Mouse (Mus musculus) embryonic facial prominence, embryonic 13.5 days (tissue): ENCODE data around the gene Ptgr2. TPM values are rescaled to one million over a fixed set of nuclear protein-coding genes. Genes with fewer than 3 reads are reported as not detected.

ENCODE experiments used
- ATAC-seq: fragments of 200-750 bp; cut with Nextera tagmentation; 2 replicates; pipeline ENCODE4 v1.8.0; 2017; ENCODE audit warnings: low read depth; ENCODE audit not compliant: insufficient number of reproducible peaks, insufficient read depth, low FRiP score, low TSS enrichment
- H3K27ac ChIP-seq: fragments of 300-500 bp; sonication (generic); 2 replicates; pipeline ENCODE4 v1.5.1; 2015; ENCODE audit warnings: moderate library complexity, mild to moderate bottlenecking, inconsistent platforms
- H3K27me3 ChIP-seq: fragments of 300-500 bp; sonication (generic); 2 replicates; pipeline ENCODE4 v1.6.1; 2015; ENCODE audit warnings: mild to moderate bottlenecking, inconsistent platforms
- H3K36me3 ChIP-seq: fragments of 300-500 bp; sonication (generic); 2 replicates; pipeline ENCODE4 v1.6.1; 2015; ENCODE audit warnings: mild to moderate bottlenecking, inconsistent platforms
- H3K4me1 ChIP-seq: fragments of 300-500 bp; sonication (generic); 2 replicates; pipeline ENCODE4 v1.6.1; 2015; ENCODE audit warnings: inconsistent platforms
- H3K4me2 ChIP-seq: fragments of 300-500 bp; sonication (generic); 2 replicates; pipeline ENCODE4 v1.6.1; 2015; ENCODE audit warnings: moderate library complexity, mild to moderate bottlenecking, inconsistent platforms
- H3K4me3 ChIP-seq: fragments of 300-500 bp; sonication (generic); 2 replicates; pipeline ENCODE4 v1.5.1; 2015; ENCODE audit warnings: mild to moderate bottlenecking, inconsistent platforms
- H3K9ac ChIP-seq: fragments of 300-500 bp; sonication (generic); 2 replicates; pipeline ENCODE4 v1.6.1; 2015; ENCODE audit warnings: mild to moderate bottlenecking, inconsistent platforms
- H3K9me3 ChIP-seq: fragments of 300-500 bp; sonication (generic); 2 replicates; pipeline ENCODE4 v1.6.1; 2016; ENCODE audit warnings: inconsistent platforms
- WGBS: fragments of 180-500 bp; shearing (Covaris S2); methylation state at CpG from one replicate; pipeline ENCODE4 v1.1.7; 2015; ENCODE audit warnings: mixed read lengths; 5-methylcytosine and 5-hydroxymethylcytosine counted together
- polyA plus RNA-seq: library from polyadenylated mRNA; unstranded; fragments of >200 nt; fragmentation: Nextera tagmentation; extraction: Ambion mirVana; gene quantifications from 2 replicates; pipeline ENCODE4 v1.2.1, GENCODE M21; 2015

Gene Ptgr2
- polyA plus RNA-seq, 1 experiment from 2014 or later = 12.7 TPM

- Histone ChIP-seq H3K27me3 (no peaks in the 10 kb centered on the region), H3K4me2 (no peak overlapping the region), H3K36me3 (no peaks in the 10 kb centered on the region), H3K4me1 (no peaks in the 10 kb centered on the region), H3K9me3 (no peaks in the 10 kb centered on the region), H3K9ac (no peak overlapping the region), H3K27ac (no peak overlapping the region), H3K4me3 (no peak overlapping the region)
- no peak for ATAC-seq
- WGBS = 76% methylated on average over 5 of the region's 5 CpGs
Measured at GRCm38 (mm10) chr12:84273366-84273765, 11.7 kb upstream of the Ptgr2 start.

GRCm38 (mm10) chr12:84275288-84275687 is 9.7 kb upstream of the Ptgr2 start:
- no peaks in the 10 kb centered on the region for H3K36me3 ChIP-seq

GRCm38 (mm10) chr12:84276288-84276687 is 8.7 kb upstream of the Ptgr2 start:
- Histone ChIP-seq H3K27me3 (no peaks in the 10 kb centered on the region), H3K4me2 (no peak overlapping the region), H3K4me3 (no peak overlapping the region), H3K4me1 (no peaks in the 10 kb centered on the region), H3K9me3 (no peaks in the 10 kb centered on the region), H3K36me3 (no peaks in the 10 kb centered on the region), H3K9ac (no peak overlapping the region), H3K27ac (no peak overlapping the region)
- no peak for ATAC-seq
- WGBS = 82% methylated on average over 2 of the region's 2 CpGs

More at GRCm38 (mm10) chr12:84275288-84275687, 9.7 kb upstream of the Ptgr2 start:
- 94% methylated on average over 9 of the region's 9 CpGs for WGBS
- Histone ChIP-seq H3K9ac (no peak overlapping the region), H3K4me3 (no peak overlapping the region), H3K27me3 (no peaks in the 10 kb centered on the region), H3K9me3 (no peaks in the 10 kb centered on the region), H3K4me2 (no peak overlapping the region), H3K27ac (no peak overlapping the region), H3K4me1 (no peaks in the 10 kb centered on the region)
- ATAC-seq = no peak

GRCm38 (mm10) chr12:84276799-84277198 is 8.2 kb upstream of the Ptgr2 start:
- no peak for ATAC-seq
- WGBS = 79% methylated on average over 4 of the region's 4 CpGs

GRCm38 (mm10) chr12:84277832-84278231 is 7.2 kb upstream of the Ptgr2 start:
- H3K9me3 ChIP-seq = no peaks in the 10 kb centered on the region
- H3K27me3 ChIP-seq = no peaks in the 10 kb centered on the region
- no peak overlapping the region for H3K9ac ChIP-seq
- WGBS = 71% methylated on average over 3 of the region's 3 CpGs
- H3K4me1 ChIP-seq = no peaks in the 10 kb centered on the region
- no peak overlapping the region for H3K27ac ChIP-seq
- no peak overlapping the region for H3K4me3 ChIP-seq
- no peaks in the 10 kb centered on the region for H3K36me3 ChIP-seq
- ATAC-seq = no peak
- H3K4me2 ChIP-seq = no peak overlapping the region

More at GRCm38 (mm10) chr12:84276799-84277198, 8.2 kb upstream of the Ptgr2 start:
- Histone ChIP-seq H3K9ac (no peak overlapping the region), H3K4me2 (no peak overlapping the region), H3K4me3 (no peak overlapping the region), H3K36me3 (no peaks in the 10 kb centered on the region), H3K4me1 (no peaks in the 10 kb centered on the region), H3K27me3 (no peaks in the 10 kb centered on the region), H3K9me3 (no peaks in the 10 kb centered on the region), H3K27ac (no peak overlapping the region)

GRCm38 (mm10) chr12:84278901-84279300 is 6.1 kb upstream of the Ptgr2 start:
- ATAC-seq = no peak
- WGBS = 84% methylated on average over 7 of the region's 7 CpGs
- H3K4me3 ChIP-seq = no peak overlapping the region
- H3K4me2 ChIP-seq = no peak overlapping the region
- H3K9me3 ChIP-seq = no peaks in the 10 kb centered on the region
- no peak overlapping the region for H3K27ac ChIP-seq
- no peaks in the 10 kb centered on the region for H3K4me1 ChIP-seq
- H3K27me3 ChIP-seq = no peaks in the 10 kb centered on the region
- H3K36me3 ChIP-seq = no peaks in the 10 kb centered on the region
- no peak overlapping the region for H3K9ac ChIP-seq

- Histone ChIP-seq H3K4me3 (peak overlapping the region; percentile 60; the same call in 1 of the 2 replicates), H3K27ac (no peak overlapping the region), H3K36me3 (no peaks in the 10 kb centered on the region), H3K4me2 (peak overlapping the region; percentile 74), H3K9ac (peak overlapping the region; percentile 72), H3K9me3 (no peaks in the 10 kb centered on the region), H3K4me1 (0 out of 2 replicates have a peak, but pooled peaks cover 13% of the 10 kb centered on the region), H3K27me3 (no peaks in the 10 kb centered on the region)
- no peak for ATAC-seq
- WGBS = 76% methylated on average over 14 of the region's 14 CpGs
Measured at GRCm38 (mm10) chr12:84284391-84284790, 641 bp upstream of the Ptgr2 start.

GRCm38 (mm10) chr12:84285593-84285968 is 549 bp downstream of the Ptgr2 start:
- Histone ChIP-seq H3K9ac (peak overlapping the region; percentile 72), H3K4me3 (peak overlapping the region; percentile 60), H3K4me2 (peak overlapping the region; percentile 74), H3K4me1 (0 out of 2 replicates have a peak, but pooled peaks cover 13% of the 10 kb centered on the region), H3K27me3 (no peaks in the 10 kb centered on the region), H3K9me3 (no peaks in the 10 kb centered on the region), H3K27ac (no peak overlapping the region), H3K36me3 (no peaks in the 10 kb centered on the region)
- 34% methylated on average over 8 of the region's 8 CpGs for WGBS
- no peak for ATAC-seq

- H3K4me2 ChIP-seq = no peak overlapping the region
- H3K27me3 ChIP-seq = no peaks in the 10 kb centered on the region
- no peaks in the 10 kb centered on the region for H3K9me3 ChIP-seq
- WGBS = 48% methylated on average over 3 of the region's 3 CpGs
- no peak overlapping the region for H3K4me3 ChIP-seq
- H3K36me3 ChIP-seq = peaks cover 3% of the 10 kb centered on the region
- 0 out of 2 replicates have a peak, but pooled peaks cover 13% of the 10 kb centered on the region for H3K4me1 ChIP-seq
- H3K9ac ChIP-seq = no peak overlapping the region
- no peak overlapping the region for H3K27ac ChIP-seq
- ATAC-seq = no peak
Measured at GRCm38 (mm10) chr12:84288461-84288860, 3.4 kb downstream of the Ptgr2 start.

- Histone ChIP-seq H3K27ac (no peak overlapping the region), H3K27me3 (no peaks in the 10 kb centered on the region), H3K4me2 (no peak overlapping the region), H3K4me1 (no peaks in the 10 kb centered on the region), H3K36me3 (peaks cover 25% of the 10 kb centered on the region), H3K4me3 (no peak overlapping the region), H3K9ac (no peak overlapping the region), H3K9me3 (no peaks in the 10 kb centered on the region)
- WGBS = 90% methylated on average over 6 of the region's 6 CpGs
- ATAC-seq = no peak
Measured at GRCm38 (mm10) chr12:84297851-84298250, 12.8 kb downstream of the Ptgr2 start.

GRCm38 (mm10) chr12:84299265-84299664 is 14.2 kb downstream of the Ptgr2 start:
- H3K4me2 ChIP-seq = no peak overlapping the region
- H3K4me1 ChIP-seq = no peaks in the 10 kb centered on the region
- H3K27ac ChIP-seq = no peak overlapping the region
- 95% methylated on average over 2 of the region's 2 CpGs for WGBS
- H3K36me3 ChIP-seq = peaks cover 20% of the 10 kb centered on the region
- H3K9me3 ChIP-seq = no peaks in the 10 kb centered on the region
- no peak overlapping the region for H3K9ac ChIP-seq
- no peaks in the 10 kb centered on the region for H3K27me3 ChIP-seq
- no peak for ATAC-seq
- no peak overlapping the region for H3K4me3 ChIP-seq

- Histone ChIP-seq H3K4me2 (no peak overlapping the region), H3K4me3 (no peak overlapping the region), H3K9me3 (no peaks in the 10 kb centered on the region), H3K36me3 (peaks cover 19% of the 10 kb centered on the region), H3K27ac (no peak overlapping the region), H3K4me1 (no peaks in the 10 kb centered on the region), H3K9ac (no peak overlapping the region), H3K27me3 (no peaks in the 10 kb centered on the region)
- 91% methylated on average over 5 of the region's 5 CpGs for WGBS
- no peak for ATAC-seq
Measured at GRCm38 (mm10) chr12:84304101-84304500, 19.1 kb downstream of the Ptgr2 start.
